Mouse (Mus musculus): ENCODE measurements around the gene Cnih2.

Gene Cnih2

GRCm38 (mm10) chr19:5067867-5068569, 30.3 kb downstream of the Cnih2 start, which contains the start of gene Cd248:
Cd248 (plus strand) TSS chr19:5068078.
- peak in 1 of 2 experiments; percentile 76 for DNase-seq (ENCODE audit: low spot score in 2 of 2)

GRCm38 (mm10) chr19:5067040-5067799, 31.1 kb downstream of the Cnih2 start:
- no peak for DNase-seq (ENCODE audit: low spot score in 2 of 2)

- DNase-seq (ENCODE audit: low spot score in 2 of 2) = peak in 1 of 2 experiments; percentile 51
Observed at GRCm38 (mm10) chr19:5065104-5065503, 33.2 kb downstream of the Cnih2 start.

- DNase-seq (ENCODE audit: low spot score in 2 of 2) = peak in 1 of 2 experiments; percentile 72
Observed at GRCm38 (mm10) chr19:5062446-5062845, 35.9 kb downstream of the Cnih2 start.

- DNase-seq (ENCODE audit: low spot score in 2 of 2) = no peak
Observed at GRCm38 (mm10) chr19:5062041-5062440, 36.3 kb downstream of the Cnih2 start.

GRCm38 (mm10) chr19:5060365-5061330, 37.7 kb downstream of the Cnih2 start:
- DNase-seq (ENCODE audit: low spot score in 2 of 2) = peak; percentile 55 to 63

GRCm38 (mm10) chr19:5058801-5059771, 39.2 kb downstream of the Cnih2 start:
- peak in 1 of 2 experiments; percentile 42 for DNase-seq (ENCODE audit: low spot score in 2 of 2)

- no peak for DNase-seq (ENCODE audit: low spot score in 2 of 2)
Observed at GRCm38 (mm10) chr19:5057876-5058775, 40.2 kb downstream of the Cnih2 start.

GRCm38 (mm10) chr19:5056251-5056650, 42.1 kb downstream of the Cnih2 start:
- DNase-seq (ENCODE audit: low spot score in 2 of 2) = no peak

- no peak for DNase-seq (ENCODE audit: low spot score in 2 of 2)
Observed at GRCm38 (mm10) chr19:5053909-5054308, 44.4 kb downstream of the Cnih2 start.

- no peak for DNase-seq (ENCODE audit: low spot score in 2 of 2)
Observed at GRCm38 (mm10) chr19:5052853-5053252, 45.5 kb downstream of the Cnih2 start.

- DNase-seq (ENCODE audit: low spot score in 2 of 2) = no peak
Observed at GRCm38 (mm10) chr19:5052166-5052822, 46.0 kb downstream of the Cnih2 start.

- DNase-seq (ENCODE audit: low spot score in 2 of 2) = no peak
Observed at GRCm38 (mm10) chr19:5051515-5051914, 46.8 kb downstream of the Cnih2 start.

GRCm38 (mm10) chr19:5051031-5051430, 47.3 kb downstream of the Cnih2 start:
- no peak for DNase-seq (ENCODE audit: low spot score in 2 of 2)

GRCm38 (mm10) chr19:5050047-5050905, 48.0 kb downstream of the Cnih2 start, which contains the start of gene Rin1:
Rin1 (plus strand) TSS chr19:5050481.
- peak; percentile 71 to 78 for DNase-seq (ENCODE audit: low spot score in 2 of 2)

- no peak for DNase-seq (ENCODE audit: low spot score in 2 of 2)
Observed at GRCm38 (mm10) chr19:5049325-5049724, 49.0 kb downstream of the Cnih2 start.

GRCm38 (mm10) chr19:5048138-5049056, 49.9 kb downstream of the Cnih2 start:
- DNase-seq (ENCODE audit: low spot score in 2 of 2) = no peak

Measured in urinary bladder, postnatal 36 days (tissue).